Mouse (Mus musculus) midbrain, embryonic 10.5 days (tissue): ENCODE measurements around the gene Acot7. TPM values are rescaled to one million over a fixed set of nuclear protein-coding genes. Genes with fewer than 3 reads are reported as not detected.

Source experiments
- DNase-seq: peaks from one replicate; pipeline ENCODE4 v3.0.0-alpha.2; 2017; ENCODE audit warnings: low spot score
- H3K27ac ChIP-seq: fragments of 300-500 bp; sonication (generic); replicated peaks from 2 replicates; pipeline ENCODE4 v1.5.1; 2016; ENCODE audit warnings: mild to moderate bottlenecking
- H3K27me3 ChIP-seq: fragments of 300-500 bp; sonication (generic); 2 replicates; pipeline ENCODE4 v1.6.1; 2016; ENCODE audit warnings: low read depth, mild to moderate bottlenecking; ENCODE audit not compliant: poor library complexity, severe bottlenecking
- H3K36me3 ChIP-seq: fragments of 300-500 bp; sonication (generic); 2 replicates; pipeline ENCODE4 v1.6.1; 2016; ENCODE audit warnings: mild to moderate bottlenecking, moderate library complexity
- H3K4me1 ChIP-seq: fragments of 300-500 bp; sonication (generic); 2 replicates; pipeline ENCODE4 v1.6.1; 2016
- H3K4me3 ChIP-seq: fragments of 300-500 bp; sonication (generic); 2 replicates; pipeline ENCODE4 v1.5.1; 2016; ENCODE audit warnings: mild to moderate bottlenecking, moderate library complexity
- H3K9me3 ChIP-seq: fragments of 300-500 bp; sonication (generic); replicated peaks from 2 replicates; pipeline ENCODE4 v1.6.1; 2016; ENCODE audit warnings: mild to moderate bottlenecking
- WGBS: fragments of 180-500 bp; shearing (Covaris S2); methylation state at CpG from one replicate; pipeline ENCODE4 v1.1.7; 2016; 5-methylcytosine and 5-hydroxymethylcytosine counted together
- polyA plus RNA-seq: library from polyadenylated mRNA; unstranded; fragments of >200 nt; fragmentation: Nextera tagmentation; extraction: Ambion mirVana; gene quantifications from 2 replicates; pipeline ENCODE4 v1.2.1, GENCODE M21; 2016

The Acot7 gene
- polyA plus RNA-seq, 1 experiment from 2014 or later: 85.7 TPM

DNA sequence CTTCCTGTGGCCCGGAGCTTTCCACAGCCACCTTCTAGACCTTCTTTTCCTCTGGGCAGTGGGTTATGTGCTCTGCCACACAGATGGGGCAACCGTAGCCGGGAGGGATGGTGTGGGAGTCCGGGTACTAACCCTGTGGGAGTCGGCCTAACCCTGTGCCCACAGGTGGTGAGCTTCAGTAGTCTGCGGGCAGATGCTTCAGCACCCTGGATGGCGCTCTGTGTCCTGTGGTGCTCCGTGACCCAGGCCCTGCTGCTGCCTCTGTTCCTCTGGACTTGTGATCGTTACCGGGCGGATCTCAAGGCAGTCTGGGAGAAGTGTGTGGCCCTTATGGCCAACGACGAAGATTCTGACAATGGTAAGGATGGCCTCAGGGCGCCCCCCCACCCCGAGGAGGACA is 103.7 kb downstream of the Acot7 start:
- no peak overlapping the region for H3K4me3 ChIP-seq
- H3K27me3 ChIP-seq: peaks cover 91% of the 10 kb centered on the region
- WGBS: 52% methylated on average over 15 of the region's 15 CpGs
- peaks cover 12% of the 10 kb centered on the region for H3K36me3 ChIP-seq
- H3K9me3 ChIP-seq: no peaks in the 10 kb centered on the region
- peaks cover 46% of the 10 kb centered on the region for H3K4me1 ChIP-seq
- no peak for DNase-seq
- no peak overlapping the region for H3K27ac ChIP-seq

DNA sequence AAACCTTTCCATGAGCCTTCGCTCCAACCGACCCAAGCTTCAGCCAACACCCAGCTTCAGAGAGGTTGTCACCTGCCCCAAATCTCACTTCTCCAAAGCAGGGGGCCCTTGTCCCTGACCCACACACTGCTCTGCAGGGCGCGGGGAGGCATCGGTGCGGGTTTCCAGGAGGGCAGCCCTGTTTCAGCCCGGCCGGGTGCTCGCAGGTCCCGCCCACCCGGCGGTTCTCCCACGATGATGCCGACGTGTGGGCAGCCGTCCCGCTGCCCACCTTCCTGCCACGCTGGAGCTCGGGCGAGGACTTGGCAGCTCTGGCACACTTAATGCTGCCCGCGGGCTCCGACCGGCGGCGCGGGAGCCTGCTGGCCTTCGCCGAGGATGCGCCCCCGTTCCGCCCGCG is 104.8 kb downstream of the Acot7 start:
- peaks cover 93% of the 10 kb centered on the region for H3K27me3 ChIP-seq
- H3K9me3 ChIP-seq: no peaks in the 10 kb centered on the region
- peak overlapping the region; percentile 48 for H3K4me3 ChIP-seq
- H3K27ac ChIP-seq: peak overlapping the region; percentile 46; the same call in 1 of the 2 replicates
- DNase-seq: no peak
- WGBS: 22% methylated on average over 34 of the region's 34 CpGs
- H3K4me1 ChIP-seq: peaks cover 52% of the 10 kb centered on the region
- H3K36me3 ChIP-seq: peaks cover 12% of the 10 kb centered on the region

DNA sequence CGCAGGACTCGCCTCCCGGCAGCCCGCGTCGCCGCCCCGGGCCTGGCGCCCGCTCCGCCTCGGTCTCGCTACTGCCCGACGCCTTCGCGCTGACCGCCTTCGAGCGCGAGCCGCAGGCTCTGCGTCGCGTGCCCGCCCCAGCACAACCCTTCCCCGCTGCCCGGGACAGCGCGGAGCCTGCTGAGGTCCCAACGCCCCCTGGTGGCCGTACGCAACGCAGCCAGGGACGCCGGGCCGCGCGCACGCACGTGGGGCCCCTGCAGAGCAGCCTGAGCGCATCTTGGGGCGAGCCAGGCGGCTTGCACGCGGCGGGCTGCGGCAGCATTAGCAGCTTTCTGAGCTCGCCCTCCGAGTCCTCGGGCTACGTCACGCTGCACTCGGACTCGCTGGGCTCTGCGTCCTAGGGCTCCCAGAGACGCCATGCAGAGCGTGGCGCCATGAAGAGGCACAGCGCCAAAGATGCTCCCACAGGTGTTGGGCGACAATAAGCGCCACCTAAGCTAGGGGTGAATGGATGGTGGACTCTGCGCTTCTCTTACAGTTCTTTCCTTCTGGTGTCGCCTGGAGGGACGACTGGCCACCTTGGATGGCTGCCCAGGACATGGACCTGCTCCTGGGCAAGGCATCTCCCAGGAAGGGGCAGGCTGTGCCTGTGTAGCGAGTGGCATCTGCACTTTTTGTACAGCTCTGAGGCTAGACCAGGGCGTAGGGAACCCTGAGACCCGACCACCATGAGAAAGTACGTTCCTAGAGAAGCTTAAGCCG is 105.4 kb downstream of the Acot7 start:
- peak; percentile 89 for DNase-seq
- Histone ChIP-seq H3K9me3 (no peaks in the 10 kb centered on the region), H3K4me3 (peak overlapping the region; percentile 48), H3K27me3 (peaks cover 99% of the 10 kb centered on the region), H3K4me1 (peaks cover 58% of the 10 kb centered on the region), H3K27ac (peak overlapping the region; percentile 46; the same call in 1 of the 2 replicates), H3K36me3 (peaks cover 12% of the 10 kb centered on the region)
- WGBS: 4% methylated on average over 70 of the region's 70 CpGs

DNA sequence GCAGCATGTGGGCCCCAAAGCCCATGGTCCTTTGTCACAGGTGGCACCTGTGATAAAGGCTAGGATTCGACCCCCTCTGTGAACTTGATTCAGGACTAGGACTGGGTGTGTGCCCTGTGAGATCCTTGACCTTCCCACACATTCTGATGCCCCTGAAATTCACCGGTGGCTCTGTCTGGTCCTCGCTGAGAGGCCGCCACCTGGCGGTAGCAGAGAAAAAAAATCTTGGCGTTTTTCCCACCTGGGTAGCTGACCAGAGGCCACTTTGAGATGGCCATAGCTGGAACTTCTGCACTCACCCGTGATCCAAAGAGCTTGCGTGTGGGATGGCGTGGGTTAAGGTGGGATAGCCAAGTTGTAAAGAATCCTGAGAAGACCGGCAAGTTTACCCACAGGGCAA is 107.6 kb downstream of the Acot7 start:
- peaks cover 99% of the 10 kb centered on the region for H3K27me3 ChIP-seq
- H3K4me3 ChIP-seq: peak overlapping the region; percentile 49; the same call in 1 of the 2 replicates
- no peak overlapping the region for H3K27ac ChIP-seq
- H3K9me3 ChIP-seq: no peaks in the 10 kb centered on the region
- H3K36me3 ChIP-seq: peaks cover 3% of the 10 kb centered on the region; the same call in 1 of the 2 replicates
- peak; percentile 55 for DNase-seq
- WGBS: 4% methylated on average over 10 of the region's 10 CpGs
- H3K4me1 ChIP-seq: peaks cover 73% of the 10 kb centered on the region

DNA sequence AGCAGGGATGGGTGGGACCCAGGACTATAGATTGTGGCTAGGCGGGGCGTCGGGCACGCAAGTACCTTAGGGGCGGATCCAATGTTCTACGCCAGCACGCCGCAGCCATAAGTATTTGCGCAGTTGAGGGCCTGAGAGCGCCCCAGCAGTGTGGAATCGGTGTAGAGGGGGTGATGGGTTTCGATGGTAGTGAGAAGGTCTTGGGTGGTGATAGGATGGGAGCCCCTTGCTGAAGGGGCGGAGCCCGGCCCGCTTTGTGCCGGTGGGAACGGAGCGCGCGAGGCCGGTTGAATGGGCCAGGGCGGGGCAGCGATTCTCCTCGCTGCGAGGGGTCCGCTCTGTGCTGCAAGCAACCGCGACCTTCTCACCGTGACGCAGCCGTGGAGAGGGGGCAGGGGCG is 108.2 kb downstream of the Acot7 start:
- Histone ChIP-seq H3K27me3 (peaks cover 99% of the 10 kb centered on the region), H3K4me1 (peaks cover 80% of the 10 kb centered on the region), H3K27ac (peak overlapping the region; percentile 70), H3K4me3 (peak overlapping the region; percentile 49), H3K9me3 (no peaks in the 10 kb centered on the region), H3K36me3 (no peaks in the 10 kb centered on the region; the same call in 1 of the 2 replicates)
- peak; percentile 68 for DNase-seq
- WGBS: under 1% methylated on average over 32 of the region's 32 CpGs

DNA sequence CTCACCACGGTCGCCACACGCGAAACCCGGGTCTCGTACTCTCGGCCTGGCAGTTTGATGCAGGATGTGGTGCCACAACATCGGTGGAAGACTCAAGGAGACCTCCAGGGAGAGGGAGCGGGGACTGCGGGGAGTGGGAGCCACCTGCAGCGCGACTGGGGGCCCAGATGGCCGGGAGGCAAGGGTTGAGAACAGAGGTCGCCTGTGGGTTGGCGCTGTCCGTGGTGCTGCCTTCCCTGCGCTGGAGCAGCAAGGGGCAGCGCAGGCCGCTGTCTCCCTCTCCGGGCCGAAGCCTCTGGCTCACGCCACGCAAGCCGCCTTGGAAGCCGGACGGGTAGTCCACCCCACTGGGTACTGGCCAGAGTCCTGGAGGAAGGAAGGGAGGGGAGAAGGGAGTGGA is 109.0 kb downstream of the Acot7 start:
- Histone ChIP-seq H3K36me3 (no peaks in the 10 kb centered on the region), H3K9me3 (no peaks in the 10 kb centered on the region), H3K4me3 (peak overlapping the region; percentile 49), H3K4me1 (peaks cover 80% of the 10 kb centered on the region), H3K27me3 (peaks cover 99% of the 10 kb centered on the region), H3K27ac (peak overlapping the region; percentile 70)
- peak; percentile 77 for DNase-seq
- WGBS: 2% methylated on average over 26 of the region's 26 CpGs

DNA sequence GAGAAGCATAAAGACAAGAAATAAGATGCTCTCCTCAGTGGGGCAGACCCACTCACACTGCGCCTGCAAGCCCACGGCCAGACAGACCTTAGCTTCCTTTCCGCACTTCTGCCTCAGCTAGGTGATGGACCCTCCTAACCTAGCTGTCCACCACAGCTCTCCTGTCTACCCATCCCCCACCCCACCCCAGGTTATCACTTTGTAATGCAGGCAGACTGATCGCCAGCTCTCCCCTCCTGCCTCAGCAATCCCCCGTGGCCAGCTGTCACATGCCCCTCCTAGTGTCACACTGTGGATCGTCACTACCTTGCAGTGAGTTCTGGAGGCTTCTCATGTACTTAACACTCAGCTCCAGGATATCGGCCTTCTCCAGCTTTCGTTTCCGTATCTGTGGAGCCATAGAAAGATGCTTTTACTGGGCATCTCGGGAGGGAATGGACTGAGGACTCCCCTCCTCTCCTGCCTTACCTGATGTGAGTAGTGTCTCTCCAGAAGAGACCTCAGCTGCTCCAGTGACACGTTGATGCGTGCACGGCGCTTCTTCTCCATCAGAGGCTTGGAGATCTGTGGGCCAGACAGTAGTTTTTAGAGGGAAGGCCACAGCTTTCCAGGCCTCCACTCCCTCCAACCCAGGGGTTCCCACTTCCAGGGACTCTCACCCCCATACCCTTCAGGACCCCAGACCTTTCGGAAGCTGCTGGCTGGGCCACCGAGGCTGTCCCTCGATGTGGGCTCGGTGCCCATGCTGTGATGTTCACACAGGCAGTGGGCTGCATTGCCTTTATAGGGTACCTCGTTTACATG is 109.6 kb downstream of the Acot7 start:
- Histone ChIP-seq H3K36me3 (no peaks in the 10 kb centered on the region), H3K4me1 (peaks cover 84% of the 10 kb centered on the region), H3K9me3 (no peaks in the 10 kb centered on the region), H3K27ac (peak overlapping the region; percentile 70; the same call in 1 of the 2 replicates), H3K4me3 (peak overlapping the region; percentile 49), H3K27me3 (peaks cover 99% of the 10 kb centered on the region)
- no peak for DNase-seq
- 7% methylated on average over 19 of the region's 19 CpGs for WGBS

DNA sequence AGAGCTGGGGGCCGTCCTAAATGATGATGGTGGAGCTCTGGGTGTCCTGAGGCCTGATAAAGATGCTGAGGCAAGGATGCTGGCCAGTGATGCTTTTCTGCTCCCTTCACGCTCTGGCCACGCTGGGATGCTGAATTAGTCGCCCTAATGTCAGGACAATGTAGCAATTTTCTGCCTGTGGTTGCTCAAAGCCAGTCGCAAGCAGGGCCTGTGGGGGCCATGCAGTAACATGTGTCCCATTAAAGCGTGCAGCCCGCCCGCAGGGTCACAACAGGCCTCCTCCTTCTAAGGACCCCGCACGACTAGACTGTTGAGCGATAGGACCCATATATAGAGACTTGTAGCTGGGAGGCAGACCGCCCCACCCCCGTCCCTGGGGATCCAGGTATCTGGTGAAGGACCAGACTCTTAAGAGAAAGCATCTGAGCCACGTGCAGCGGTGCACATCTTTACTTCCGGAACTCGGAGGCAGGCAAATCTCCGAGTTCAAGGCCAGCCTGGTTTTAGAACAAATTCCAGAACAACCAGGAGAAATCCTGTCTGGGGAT is 110.5 kb downstream of the Acot7 start:
- H3K4me1 ChIP-seq: peaks cover 84% of the 10 kb centered on the region
- 38% methylated on average over 18 of the region's 18 CpGs for WGBS
- no peaks in the 10 kb centered on the region for H3K9me3 ChIP-seq
- no peak overlapping the region; the same call in 1 of the 2 replicates for H3K27ac ChIP-seq
- peak; percentile 60 for DNase-seq
- peaks cover 99% of the 10 kb centered on the region for H3K27me3 ChIP-seq
- H3K4me3 ChIP-seq: peak overlapping the region; percentile 49
- H3K36me3 ChIP-seq: no peaks in the 10 kb centered on the region

DNA sequence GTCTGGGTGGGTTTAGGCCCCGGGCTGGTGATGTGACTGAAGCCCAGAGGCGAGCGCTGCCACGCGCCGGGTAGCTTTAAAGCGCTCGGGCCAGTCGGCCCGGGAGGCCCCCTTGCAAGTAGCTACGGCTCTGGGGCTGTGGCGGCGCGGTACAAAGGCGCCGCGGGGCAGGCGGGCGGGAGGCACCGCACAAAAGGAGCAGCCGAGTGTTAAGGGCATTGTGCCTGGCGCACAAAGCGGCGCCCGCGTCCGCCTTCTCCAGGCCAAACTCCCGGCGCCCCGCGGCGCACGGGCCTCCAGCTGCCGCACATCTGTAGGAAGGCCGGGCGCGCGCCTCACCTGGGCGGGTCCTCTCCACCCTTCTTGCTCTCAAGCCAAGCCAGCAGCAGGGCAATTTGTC is 112.5 kb downstream of the Acot7 start:
- peak overlapping the region; percentile 48 for H3K4me3 ChIP-seq
- H3K36me3 ChIP-seq: no peaks in the 10 kb centered on the region
- peak overlapping the region; percentile 84 for H3K27ac ChIP-seq
- no peaks in the 10 kb centered on the region for H3K9me3 ChIP-seq
- WGBS: under 1% methylated on average over 39 of the region's 39 CpGs
- H3K4me1 ChIP-seq: peaks cover 89% of the 10 kb centered on the region
- peak; percentile 86 for DNase-seq
- peaks cover 99% of the 10 kb centered on the region for H3K27me3 ChIP-seq

DNA sequence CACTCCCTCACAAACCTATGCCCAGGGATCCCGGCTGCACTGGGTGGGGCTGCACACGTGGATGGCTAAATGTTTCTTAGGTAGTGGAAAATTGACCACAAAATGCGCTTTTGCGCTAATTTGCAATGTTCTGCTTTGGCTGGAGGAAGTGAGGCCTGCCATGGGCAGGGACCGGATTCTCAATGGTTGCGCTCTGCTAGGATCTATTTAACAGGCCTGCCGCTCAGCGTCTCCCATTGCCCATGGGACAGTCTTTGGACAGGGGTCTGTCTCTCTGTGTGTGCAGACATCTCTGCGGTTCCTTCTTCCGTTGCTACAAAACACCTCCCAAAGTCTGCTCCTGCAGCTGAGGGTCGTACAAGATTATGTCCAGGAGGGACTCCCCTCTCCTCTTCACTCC is 113.1 kb downstream of the Acot7 start:
- H3K9me3 ChIP-seq: no peaks in the 10 kb centered on the region
- no peaks in the 10 kb centered on the region for H3K36me3 ChIP-seq
- H3K27me3 ChIP-seq: peaks cover 99% of the 10 kb centered on the region
- H3K27ac ChIP-seq: peak overlapping the region; percentile 84
- peak; percentile 35 for DNase-seq
- H3K4me3 ChIP-seq: peak overlapping the region; percentile 48
- peaks cover 86% of the 10 kb centered on the region for H3K4me1 ChIP-seq
- 5% methylated on average over 11 of the region's 11 CpGs for WGBS

DNA sequence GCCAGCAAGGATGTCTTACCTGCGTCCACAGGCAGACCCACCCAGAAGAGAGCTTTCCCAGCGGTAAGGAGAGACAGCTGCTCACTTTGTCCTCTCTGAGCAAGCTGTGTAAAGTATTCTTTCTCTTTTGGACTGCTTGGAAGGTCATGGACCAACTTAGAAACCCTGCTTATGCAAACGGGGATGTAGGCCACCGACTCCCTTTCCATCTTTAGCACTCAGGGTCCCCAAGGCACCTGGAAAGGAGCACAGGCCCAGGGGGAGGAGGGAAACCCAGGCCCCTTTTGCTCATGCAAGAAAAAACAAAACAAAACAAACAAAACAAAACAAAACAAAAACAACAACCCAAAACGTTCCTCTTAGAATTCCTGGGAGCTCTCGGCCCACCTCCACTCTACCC is 113.6 kb downstream of the Acot7 start, which contains the start of gene Hes3:
Gene Hes3, minus strand, starts transcription at position 101 of the 400 bp plus-strand sequence.
- H3K27ac ChIP-seq: peak within 1 kb of the TSS; percentile 84
- DNase-seq: no peak
- no peaks in the 10 kb centered on the region for H3K9me3 ChIP-seq
- H3K4me3 ChIP-seq: peak within 1 kb of the TSS; percentile 48
- 12% methylated on average over 6 of the region's 6 CpGs for WGBS
- no peaks in the 10 kb centered on the region for H3K36me3 ChIP-seq
- H3K27me3 ChIP-seq: peaks cover 98% of the 10 kb centered on the region
- H3K4me1 ChIP-seq: peaks cover 85% of the 10 kb centered on the region

DNA sequence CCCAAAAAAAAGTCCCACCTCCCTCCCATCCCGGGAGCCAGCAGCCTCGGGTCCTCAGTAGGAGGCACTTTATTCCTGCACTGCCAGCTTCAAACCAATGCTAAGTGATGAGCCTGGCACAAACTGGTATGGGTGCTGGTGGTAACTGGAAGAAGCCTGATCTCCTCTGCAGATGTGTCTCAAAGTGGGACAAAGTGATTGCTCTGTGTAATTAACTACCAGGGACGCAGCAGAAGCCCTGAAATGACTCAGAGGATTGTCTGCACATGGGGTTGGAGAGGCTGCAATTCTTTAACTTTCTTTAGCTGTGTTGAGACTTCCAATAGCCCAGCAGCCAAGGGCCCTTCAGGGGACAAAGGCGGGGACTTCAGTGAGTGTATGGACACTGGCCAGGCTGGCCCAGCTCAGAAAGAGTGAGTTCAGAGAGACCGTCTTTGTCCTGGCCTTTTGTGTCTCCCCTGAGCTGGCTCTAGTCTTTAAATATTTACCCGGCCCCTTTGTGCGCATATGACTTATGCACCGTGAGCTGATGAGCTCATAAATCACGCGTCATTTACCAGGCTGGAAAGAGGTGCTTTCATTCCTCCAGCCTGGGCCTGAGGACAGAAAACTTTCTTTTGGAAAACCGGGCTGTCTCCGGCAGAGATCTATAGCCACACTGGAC is 114.3 kb downstream of the Acot7 start:
- H3K36me3 ChIP-seq: no peaks in the 10 kb centered on the region
- DNase-seq: peak; percentile 63
- peak overlapping the region; percentile 29 for H3K4me3 ChIP-seq
- H3K4me1 ChIP-seq: peaks cover 79% of the 10 kb centered on the region
- H3K27me3 ChIP-seq: peaks cover 91% of the 10 kb centered on the region
- peak overlapping the region; percentile 84 for H3K27ac ChIP-seq
- 11% methylated on average over 12 of the region's 12 CpGs for WGBS
- no peaks in the 10 kb centered on the region for H3K9me3 ChIP-seq
